Mouse (Mus musculus): ENCODE results near the gene Pa2g4. TPM values are rescaled to one million over a fixed set of nuclear protein-coding genes. Genes with fewer than 3 reads are reported as not detected.
A peak's percentile ranks its signal among the peaks of the same experiment; 100 is the strongest.

The Pa2g4 gene
- total RNA-seq, 1 experiment = 170 TPM

GRCm38 (mm10) chr10:128544674-128545569 lies 20.9 kb downstream of the Pa2g4 start:
- no peak for DNase-seq (ENCODE audit: low read depth, low spot score)
- Histone ChIP-seq H3K27ac (ENCODE audit: insufficient read depth, low read depth, low read length, poor library complexity, severe bottlenecking) (no peak overlapping the region), H3K9ac (ENCODE audit: insufficient read depth, low read depth, low read length, poor library complexity, severe bottlenecking) (peak overlapping the region; percentile 29; the same call in 1 of the 2 replicates), H3K9me3 (ENCODE audit: control insufficient read depth, insufficient read depth, low read depth, low read length) (no peaks in the 10 kb centered on the region), H3K4me3 (ENCODE audit: insufficient read depth in 1 of 2, low read depth in 1 of 2, low read length in 2 of 2, poor library complexity in 1 of 2, severe bottlenecking in 1 of 2) (peak overlapping the region in 1 of 2 experiments; percentile 38; a peak in 2 of 4 replicates), H3K4me1 (ENCODE audit: control insufficient read depth in 2 of 2, insufficient read depth in 2 of 2, low read length in 2 of 2, poor library complexity in 1 of 2) (peaks cover 0 to 19% of the 10 kb centered on the region in 2 experiments; a peak in 1 of 4 replicates), H3K36me3 (ENCODE audit: control insufficient read depth, insufficient read depth, low read length, poor library complexity, severe bottlenecking) (peaks cover 33% of the 10 kb centered on the region)
- TF ChIP-seq ZC3H11A (IDR thresholded peaks at IDR 0.05; ENCODE audit: borderline replicate concordance, low read depth, low read length) (no peak), HCFC1 (IDR thresholded peaks at IDR 0.05; ENCODE audit: borderline replicate concordance, insufficient read depth, low read length) (no peak), CHD2 (IDR thresholded peaks at IDR 0.05; ENCODE audit: low read depth, low read length) (no peak)
- in situ Hi-C loops (cut with MboI; ENCODE audit: low sequenced_read_pairs in 2 of 2, unreplicated experiment in 2 of 2) = no loop called here

GRCm38 (mm10) chr10:128544151-128544657 lies 21.6 kb downstream of the Pa2g4 start:
- Histone ChIP-seq H3K4me3 (ENCODE audit: insufficient read depth in 1 of 2, low read depth in 1 of 2, low read length in 2 of 2, poor library complexity in 1 of 2, severe bottlenecking in 1 of 2) (peak overlapping the region in 1 of 2 experiments; percentile 38; a peak in 1 of 4 replicates), H3K4me1 (ENCODE audit: control insufficient read depth in 2 of 2, insufficient read depth in 2 of 2, low read length in 2 of 2, poor library complexity in 1 of 2) (peaks cover 0 to 19% of the 10 kb centered on the region in 2 experiments; a peak in 1 of 4 replicates), H3K36me3 (ENCODE audit: control insufficient read depth, insufficient read depth, low read length, poor library complexity, severe bottlenecking) (peaks cover 33% of the 10 kb centered on the region), H3K9me3 (ENCODE audit: control insufficient read depth, insufficient read depth, low read depth, low read length) (no peaks in the 10 kb centered on the region), H3K27ac (ENCODE audit: insufficient read depth, low read depth, low read length, poor library complexity, severe bottlenecking) (no peak overlapping the region), H3K9ac (ENCODE audit: insufficient read depth, low read depth, low read length, poor library complexity, severe bottlenecking) (peak overlapping the region; percentile 29; the same call in 1 of the 2 replicates)
- no peak for TF ChIP-seq MAFK (IDR thresholded peaks at IDR 0.05; ENCODE audit: insufficient read depth, low read depth, low read length)
- TF ChIP-seq ZC3H11A (IDR thresholded peaks at IDR 0.05; ENCODE audit: borderline replicate concordance, low read depth, low read length) = no peak
- TF ChIP-seq ZNF384 (IDR thresholded peaks at IDR 0.05; ENCODE audit: low read depth, low read length) = no peak
- no peak for TF ChIP-seq CHD2 (IDR thresholded peaks at IDR 0.05; ENCODE audit: low read depth, low read length)
- no peak for TF ChIP-seq HCFC1 (IDR thresholded peaks at IDR 0.05; ENCODE audit: borderline replicate concordance, insufficient read depth, low read length)
- in situ Hi-C loops (cut with MboI; ENCODE audit: low sequenced_read_pairs in 2 of 2, unreplicated experiment in 2 of 2) = no loop called here
- no peak for DNase-seq (ENCODE audit: low read depth, low spot score)

- H3K4me3 ChIP-seq (ENCODE audit: insufficient read depth in 1 of 2, low read depth in 1 of 2, low read length in 2 of 2, poor library complexity in 1 of 2, severe bottlenecking in 1 of 2) = no peak overlapping the region
- TF ChIP-seq ZC3H11A (IDR thresholded peaks at IDR 0.05; ENCODE audit: borderline replicate concordance, low read depth, low read length) = no peak
- TF ChIP-seq ZNF384 (IDR thresholded peaks at IDR 0.05; ENCODE audit: low read depth, low read length) = no peak
- TF ChIP-seq MAFK (IDR thresholded peaks at IDR 0.05; ENCODE audit: insufficient read depth, low read depth, low read length) = no peak
- no peak for TF ChIP-seq HCFC1 (IDR thresholded peaks at IDR 0.05; ENCODE audit: borderline replicate concordance, insufficient read depth, low read length)
- no peak for TF ChIP-seq CHD2 (IDR thresholded peaks at IDR 0.05; ENCODE audit: low read depth, low read length)
- peaks cover 28% of the 10 kb centered on the region for H3K36me3 ChIP-seq (ENCODE audit: control insufficient read depth, insufficient read depth, low read length, poor library complexity, severe bottlenecking)
- no peaks in the 10 kb centered on the region for H3K9me3 ChIP-seq (ENCODE audit: control insufficient read depth, insufficient read depth, low read depth, low read length)
- no peak overlapping the region for H3K9ac ChIP-seq (ENCODE audit: insufficient read depth, low read depth, low read length, poor library complexity, severe bottlenecking)
- no peak overlapping the region for H3K27ac ChIP-seq (ENCODE audit: insufficient read depth, low read depth, low read length, poor library complexity, severe bottlenecking)
- no peak for DNase-seq (ENCODE audit: low read depth, low spot score)
- in situ Hi-C loops (cut with MboI; ENCODE audit: low sequenced_read_pairs in 2 of 2, unreplicated experiment in 2 of 2) = no loop called here
- peaks cover 0 to 19% of the 10 kb centered on the region in 2 experiments; a peak in 1 of 4 replicates for H3K4me1 ChIP-seq (ENCODE audit: control insufficient read depth in 2 of 2, insufficient read depth in 2 of 2, low read length in 2 of 2, poor library complexity in 1 of 2)
Observed at GRCm38 (mm10) chr10:128543100-128543499, 22.7 kb downstream of the Pa2g4 start.

GRCm38 (mm10) chr10:128538340-128538870 lies 27.4 kb downstream of the Pa2g4 start:
- Histone ChIP-seq H3K9ac (ENCODE audit: insufficient read depth, low read depth, low read length, poor library complexity, severe bottlenecking) (no peak overlapping the region), H3K4me1 (ENCODE audit: control insufficient read depth in 2 of 2, insufficient read depth in 2 of 2, low read length in 2 of 2, poor library complexity in 1 of 2) (peaks cover 3 to 5% of the 10 kb centered on the region in 2 experiments; a peak in 3 of 4 replicates), H3K36me3 (ENCODE audit: control insufficient read depth, insufficient read depth, low read length, poor library complexity, severe bottlenecking) (peaks cover 3% of the 10 kb centered on the region; the same call in 1 of the 2 replicates), H3K4me3 (ENCODE audit: insufficient read depth in 1 of 2, low read depth in 1 of 2, low read length in 2 of 2, poor library complexity in 1 of 2, severe bottlenecking in 1 of 2) (no peak overlapping the region), H3K9me3 (ENCODE audit: control insufficient read depth, insufficient read depth, low read depth, low read length) (no peaks in the 10 kb centered on the region), H3K27ac (ENCODE audit: insufficient read depth, low read depth, low read length, poor library complexity, severe bottlenecking) (peak overlapping the region; percentile 80; the same call in 1 of the 2 replicates)
- DNase-seq (ENCODE audit: low read depth, low spot score) = no peak
- TF ChIP-seq ZNF384 (IDR thresholded peaks at IDR 0.05; ENCODE audit: low read depth, low read length) (peak; percentile 91), MAFK (IDR thresholded peaks at IDR 0.05; ENCODE audit: insufficient read depth, low read depth, low read length) (no peak), ZC3H11A (IDR thresholded peaks at IDR 0.05; ENCODE audit: borderline replicate concordance, low read depth, low read length) (no peak)
- in situ Hi-C loops (cut with MboI; ENCODE audit: low sequenced_read_pairs in 2 of 2, unreplicated experiment in 2 of 2) = no loop called here
